Mouse (Mus musculus) midbrain, embryonic 13.5 days (tissue): ENCODE measurements around the gene Arfgef2. TPM values are rescaled to one million over a fixed set of nuclear protein-coding genes. Genes with fewer than 3 reads are reported as not detected.

Experiments
- ATAC-seq: fragments of 200-750 bp; cut with Nextera tagmentation; 2 replicates; pipeline ENCODE4 v1.8.0; 2017; ENCODE audit warnings: mild to moderate bottlenecking, moderate TSS enrichment, moderate library complexity
- H3K27ac ChIP-seq: fragments of 300-500 bp; sonication (generic); 2 replicates; pipeline ENCODE4 v1.5.1; 2015; ENCODE audit warnings: inconsistent platforms, mild to moderate bottlenecking, moderate library complexity
- H3K27me3 ChIP-seq: fragments of 300-500 bp; sonication (generic); 2 replicates; pipeline ENCODE4 v1.6.1; 2015; ENCODE audit warnings: mild to moderate bottlenecking, inconsistent platforms
- H3K36me3 ChIP-seq: fragments of 300-500 bp; sonication (generic); 2 replicates; pipeline ENCODE4 v1.6.1; 2015; ENCODE audit warnings: mild to moderate bottlenecking, inconsistent platforms
- H3K4me1 ChIP-seq: fragments of 300-500 bp; sonication (generic); replicated peaks from 2 replicates; pipeline ENCODE4 v1.6.1; 2015; ENCODE audit warnings: inconsistent platforms
- H3K4me2 ChIP-seq: fragments of 300-500 bp; sonication (generic); replicated peaks from 2 replicates; pipeline ENCODE4 v1.6.1; 2015; ENCODE audit warnings: moderate library complexity, mild to moderate bottlenecking, inconsistent platforms
- H3K4me3 ChIP-seq: fragments of 300-500 bp; sonication (generic); replicated peaks from 2 replicates; pipeline ENCODE4 v1.5.1; 2015; ENCODE audit warnings: mild to moderate bottlenecking, inconsistent platforms
- H3K9ac ChIP-seq: fragments of 300-500 bp; sonication (generic); replicated peaks from 2 replicates; pipeline ENCODE4 v1.6.1; 2015; ENCODE audit warnings: mild to moderate bottlenecking, inconsistent platforms
- H3K9me3 ChIP-seq: fragments of 300-500 bp; sonication (generic); 2 replicates; pipeline ENCODE4 v1.6.1; 2016; ENCODE audit warnings: mild to moderate bottlenecking, inconsistent platforms
- WGBS: fragments of 180-500 bp; shearing (Covaris S2); methylation state at CpG from one replicate; pipeline ENCODE4 v1.1.7; 2015; 5-methylcytosine and 5-hydroxymethylcytosine counted together
- polyA plus RNA-seq: library from polyadenylated mRNA; unstranded; fragments of >200 nt; fragmentation: Nextera tagmentation; extraction: Ambion mirVana; gene quantifications from 2 replicates; pipeline ENCODE4 v1.2.1, GENCODE M21; 2015

The Arfgef2 gene
- polyA plus RNA-seq = 3.2 and 3.4 TPM in 2 replicates

DNA sequence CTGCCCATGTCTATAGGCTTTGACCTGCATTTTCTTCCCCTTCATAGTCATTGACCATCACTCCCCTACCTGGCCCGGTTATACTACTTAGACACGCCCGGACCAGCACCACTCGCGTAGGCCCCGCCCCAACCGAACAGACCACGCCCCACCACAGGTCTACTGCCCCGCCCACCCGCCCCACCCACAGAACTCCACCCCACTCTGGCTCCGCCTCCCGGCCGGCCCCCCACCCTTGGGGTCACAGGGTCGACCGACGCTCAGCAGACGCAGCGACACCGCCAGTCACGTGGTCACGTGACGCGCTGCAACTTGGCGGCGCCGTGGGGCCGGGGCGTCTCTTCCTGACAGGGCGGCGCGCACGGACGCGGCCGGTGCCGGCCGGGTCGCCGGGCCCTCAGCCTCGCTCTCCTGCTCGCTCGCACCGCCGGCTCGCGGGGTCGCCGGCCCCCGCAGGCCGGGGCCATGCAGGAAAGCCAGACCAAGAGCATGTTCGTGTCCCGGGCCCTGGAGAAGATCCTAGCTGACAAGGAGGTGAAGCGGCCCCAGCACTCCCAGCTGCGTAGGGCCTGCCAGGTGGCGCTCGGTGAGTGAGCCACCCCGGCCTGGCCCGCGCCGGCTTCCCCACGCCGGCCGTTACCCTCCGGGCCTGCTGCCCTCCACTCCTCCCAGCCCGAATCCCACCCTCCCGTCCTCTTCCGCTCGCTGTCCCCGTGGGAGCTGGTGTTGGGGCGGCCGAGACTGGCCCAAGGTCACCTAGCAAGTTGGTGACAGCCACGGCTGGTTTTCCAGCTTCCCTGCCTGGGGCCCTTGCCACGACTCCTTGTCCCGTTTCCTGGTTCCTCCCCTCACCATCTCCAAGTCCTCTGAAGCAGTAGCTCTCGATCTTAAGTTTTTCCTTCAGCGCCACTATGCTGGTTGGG, at the start of gene Arfgef2:
Gene Arfgef2 (plus strand): TSS at position 339 of the 923 bp plus-strand sequence.
- Histone ChIP-seq H3K4me2 (peak within 1 kb of the TSS; percentile 91), H3K4me3 (peak within 1 kb of the TSS; percentile 78), H3K27me3 (no peaks in the 10 kb centered on the region), H3K27ac (peak within 1 kb of the TSS; percentile 68), H3K9ac (peak within 1 kb of the TSS; percentile 82), H3K4me1 (peaks cover 13% of the 10 kb centered on the region), H3K9me3 (no peaks in the 10 kb centered on the region), H3K36me3 (no peaks in the 10 kb centered on the region)
- under 1% methylated on average over 76 of the region's 76 CpGs for WGBS
- ATAC-seq = peak; percentile 88

GRCm38 (mm10) chr2:166757969-166758368, 47.4 kb upstream of the Arfgef2 start:
- Histone ChIP-seq H3K27ac (no peak overlapping the region), H3K4me1 (no peaks in the 10 kb centered on the region), H3K27me3 (no peaks in the 10 kb centered on the region), H3K4me3 (no peak overlapping the region), H3K36me3 (no peaks in the 10 kb centered on the region), H3K4me2 (no peak overlapping the region), H3K9me3 (no peaks in the 10 kb centered on the region), H3K9ac (no peak overlapping the region)
- no peak for ATAC-seq
- 43% methylated on average over 3 of the region's 3 CpGs for WGBS

- Histone ChIP-seq H3K9ac (no peak overlapping the region), H3K27ac (no peak overlapping the region), H3K4me1 (peaks cover 9% of the 10 kb centered on the region), H3K4me2 (no peak overlapping the region), H3K27me3 (no peaks in the 10 kb centered on the region), H3K4me3 (no peak overlapping the region), H3K36me3 (no peaks in the 10 kb centered on the region), H3K9me3 (no peaks in the 10 kb centered on the region)
- whole genome bisulfite sequencing = 12% methylated on average over 5 of the region's 5 CpGs
- ATAC-seq = no peak
These were observed 41.3 kb upstream of the Arfgef2 start for GRCm38 (mm10) chr2:166764051-166764450.

DNA sequence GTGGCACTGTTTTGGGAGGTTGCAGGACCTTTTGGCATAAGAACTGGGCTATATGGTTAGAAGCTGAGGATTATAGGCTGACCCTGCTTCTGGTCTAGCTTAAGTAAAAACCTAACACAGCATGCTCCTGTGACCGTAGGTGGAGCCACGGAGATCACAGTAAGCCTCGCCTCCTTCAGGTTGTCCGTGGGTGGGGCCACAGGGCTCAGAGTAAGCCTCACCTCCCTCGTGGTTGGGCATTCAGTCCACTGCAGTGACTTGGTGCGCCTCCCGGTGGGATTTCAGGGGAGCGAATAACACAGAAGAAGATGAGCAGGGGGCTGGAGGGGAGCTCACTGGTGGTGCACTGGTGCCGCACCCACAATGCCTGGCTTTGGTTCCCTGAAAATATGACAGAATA, 37.8 kb upstream of the Arfgef2 start:
- 70% methylated on average over 9 of the region's 9 CpGs for WGBS
- Histone ChIP-seq H3K9ac (no peak overlapping the region), H3K4me3 (no peak overlapping the region)

GRCm38 (mm10) chr2:166771396-166771795, 34.0 kb upstream of the Arfgef2 start:
- Histone ChIP-seq H3K4me3 (no peak overlapping the region), H3K9me3 (no peaks in the 10 kb centered on the region), H3K9ac (no peak overlapping the region), H3K36me3 (no peaks in the 10 kb centered on the region), H3K27me3 (no peaks in the 10 kb centered on the region), H3K4me2 (no peak overlapping the region), H3K4me1 (no peaks in the 10 kb centered on the region), H3K27ac (no peak overlapping the region)
- 75% methylated on average over 11 of the region's 11 CpGs for WGBS
- ATAC-seq = no peak

More for the DNA sequence above, 37.8 kb upstream of the Arfgef2 start:
- Histone ChIP-seq H3K27me3 (no peaks in the 10 kb centered on the region), H3K4me2 (no peak overlapping the region), H3K36me3 (no peaks in the 10 kb centered on the region), H3K9me3 (no peaks in the 10 kb centered on the region), H3K4me1 (peaks cover 9% of the 10 kb centered on the region), H3K27ac (no peak overlapping the region)
- no peak for ATAC-seq

- Histone ChIP-seq H3K9me3 (no peaks in the 10 kb centered on the region), H3K9ac (no peak overlapping the region), H3K4me3 (no peak overlapping the region), H3K36me3 (no peaks in the 10 kb centered on the region), H3K27ac (no peak overlapping the region), H3K27me3 (no peaks in the 10 kb centered on the region), H3K4me2 (no peak overlapping the region), H3K4me1 (no peaks in the 10 kb centered on the region)
- ATAC-seq = no peak
- 73% methylated on average over 10 of the region's 10 CpGs for WGBS
These were observed 31.8 kb upstream of the Arfgef2 start for GRCm38 (mm10) chr2:166773587-166773986.

DNA sequence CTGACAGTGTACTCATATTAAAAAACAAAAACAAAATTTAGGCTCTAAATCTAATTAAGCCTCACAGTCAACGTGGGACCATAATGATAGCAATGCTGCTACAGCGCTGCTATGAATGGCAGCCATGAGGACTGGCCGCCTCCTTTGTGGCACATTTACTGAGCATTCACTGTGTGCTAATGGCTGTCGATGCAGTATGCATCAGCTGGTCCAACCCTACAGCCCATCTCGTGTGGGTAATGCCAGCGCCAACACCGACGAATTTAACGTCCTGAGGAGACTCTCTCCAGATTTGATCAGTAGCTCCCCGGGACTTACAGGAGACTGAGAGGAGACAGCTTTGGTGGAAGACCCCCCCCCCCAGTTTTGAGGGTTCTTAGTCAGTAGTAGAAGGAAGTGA, 31.1 kb upstream of the Arfgef2 start:
- Histone ChIP-seq H3K4me2 (no peak overlapping the region), H3K27ac (no peak overlapping the region), H3K4me3 (no peak overlapping the region), H3K9ac (no peak overlapping the region), H3K36me3 (no peaks in the 10 kb centered on the region), H3K4me1 (no peaks in the 10 kb centered on the region), H3K9me3 (no peaks in the 10 kb centered on the region), H3K27me3 (no peaks in the 10 kb centered on the region)
- ATAC-seq = no peak
- WGBS = 89% methylated on average over 10 of the region's 10 CpGs

GRCm38 (mm10) chr2:166775357-166775893, 30.0 kb upstream of the Arfgef2 start:
- no peak for ATAC-seq
- Histone ChIP-seq H3K4me3 (no peak overlapping the region), H3K36me3 (no peaks in the 10 kb centered on the region), H3K27me3 (no peaks in the 10 kb centered on the region), H3K4me2 (no peak overlapping the region), H3K27ac (no peak overlapping the region), H3K9me3 (no peaks in the 10 kb centered on the region), H3K4me1 (no peaks in the 10 kb centered on the region), H3K9ac (no peak overlapping the region)
- WGBS = 65% methylated on average over 11 of the region's 11 CpGs

GRCm38 (mm10) chr2:166776272-166776671, 29.1 kb upstream of the Arfgef2 start:
- no peaks in the 10 kb centered on the region for H3K36me3 ChIP-seq
- no peak for ATAC-seq
- H3K4me1 ChIP-seq = peaks cover 4% of the 10 kb centered on the region

GRCm38 (mm10) chr2:166779956-166780355, 25.4 kb upstream of the Arfgef2 start:
- WGBS = 68% methylated on average over 8 of the region's 8 CpGs
- H3K36me3 ChIP-seq = no peaks in the 10 kb centered on the region
- H3K9me3 ChIP-seq = no peaks in the 10 kb centered on the region

More at GRCm38 (mm10) chr2:166776272-166776671, 29.1 kb upstream of the Arfgef2 start:
- Histone ChIP-seq H3K27me3 (no peaks in the 10 kb centered on the region), H3K27ac (no peak overlapping the region), H3K4me2 (no peak overlapping the region), H3K9me3 (no peaks in the 10 kb centered on the region), H3K9ac (no peak overlapping the region), H3K4me3 (no peak overlapping the region)
- 37% methylated on average over 2 of the region's 2 CpGs for WGBS

GRCm38 (mm10) chr2:166780980-166781578, 24.3 kb upstream of the Arfgef2 start:
- H3K4me2 ChIP-seq = no peak overlapping the region
- H3K36me3 ChIP-seq = no peaks in the 10 kb centered on the region
- peak; percentile 43; the same call in 1 of the 2 replicates for ATAC-seq
- peaks cover 15% of the 10 kb centered on the region for H3K4me1 ChIP-seq
- 14% methylated on average over 9 of the region's 9 CpGs for WGBS
- no peaks in the 10 kb centered on the region for H3K9me3 ChIP-seq
- no peaks in the 10 kb centered on the region; the same call in 1 of the 2 replicates for H3K27me3 ChIP-seq
- H3K27ac ChIP-seq = no peak overlapping the region
- 0 out of 2 replicates have a peak overlapping the region, but pooled peaks have one; percentile 1 for H3K9ac ChIP-seq
- no peak overlapping the region for H3K4me3 ChIP-seq

More at GRCm38 (mm10) chr2:166779956-166780355, 25.4 kb upstream of the Arfgef2 start:
- no peak for ATAC-seq
- H3K4me3 ChIP-seq = no peak overlapping the region
- H3K4me1 ChIP-seq = peaks cover 5% of the 10 kb centered on the region
- H3K27ac ChIP-seq = no peak overlapping the region
- H3K9ac ChIP-seq = no peak overlapping the region
- no peak overlapping the region for H3K4me2 ChIP-seq
- no peaks in the 10 kb centered on the region for H3K27me3 ChIP-seq

DNA sequence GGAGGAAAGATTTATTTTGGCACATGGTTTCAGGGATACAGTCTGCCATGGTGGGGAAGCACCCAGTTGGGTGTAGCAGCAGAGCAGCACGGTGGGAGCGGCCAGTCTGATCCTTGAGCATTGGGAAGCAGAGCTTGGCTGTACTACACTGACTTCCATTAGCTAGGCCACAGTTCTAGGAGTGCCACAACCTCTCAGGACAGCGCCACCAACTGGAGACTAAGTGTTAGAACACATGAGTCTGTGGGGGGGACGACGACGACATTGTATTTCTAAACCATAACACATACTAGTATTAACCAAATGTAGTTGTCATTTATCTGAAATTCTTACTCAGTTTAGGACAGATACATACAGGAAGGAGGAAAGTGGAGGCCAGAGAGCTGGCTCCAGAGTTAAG, 21.0 kb upstream of the Arfgef2 start:
- WGBS = 81% methylated on average over 6 of the region's 6 CpGs
- H3K4me3 ChIP-seq = no peak overlapping the region
- no peak overlapping the region for H3K9ac ChIP-seq
- no peaks in the 10 kb centered on the region for H3K9me3 ChIP-seq
- H3K36me3 ChIP-seq = no peaks in the 10 kb centered on the region
- no peaks in the 10 kb centered on the region; the same call in 1 of the 2 replicates for H3K27me3 ChIP-seq
- ATAC-seq = no peak
- H3K27ac ChIP-seq = no peak overlapping the region
- H3K4me2 ChIP-seq = no peak overlapping the region
- peaks cover 23% of the 10 kb centered on the region for H3K4me1 ChIP-seq
